Mouse (Mus musculus): Measurements from ENCODE around the gene Ssna1.

GRCm38 (mm10) chr2:25231038-25231437 lies 41.2 kb downstream of the Ssna1 start:
- TF ChIP-seq CTCF (IDR thresholded peaks at IDR 0.05; ENCODE audit: borderline replicate concordance, insufficient read depth, low read depth, low read length) (no peak), POLR2A (IDR thresholded peaks at IDR 0.05; ENCODE audit: borderline replicate concordance, insufficient read depth, low read length) (no peak)

All from cerebellum, adult 2 months (tissue).